Mouse (Mus musculus) layer of hippocampus, adult 8-10 months (tissue): Measurements from ENCODE around the gene Irf9. TPM values are rescaled to one million over a fixed set of nuclear protein-coding genes. Genes with fewer than 3 reads are reported as not detected.

ENCODE experiments used
- DNase-seq, 2 experiments: peaks; one replicate each; pipeline ENCODE4 v3.0.0; 2022; ENCODE audit warnings: low spot score in 2 of 2
- total RNA-seq, 4 experiments: library from RNA; stranded (reverse); gene quantifications; 2 replicates each; pipeline ENCODE4 v1.2.4; 2022

Irf9 gene
- total RNA-seq: 10 to 100 TPM; 15.4 to 19.1 (median 17.9) TPM

DNA sequence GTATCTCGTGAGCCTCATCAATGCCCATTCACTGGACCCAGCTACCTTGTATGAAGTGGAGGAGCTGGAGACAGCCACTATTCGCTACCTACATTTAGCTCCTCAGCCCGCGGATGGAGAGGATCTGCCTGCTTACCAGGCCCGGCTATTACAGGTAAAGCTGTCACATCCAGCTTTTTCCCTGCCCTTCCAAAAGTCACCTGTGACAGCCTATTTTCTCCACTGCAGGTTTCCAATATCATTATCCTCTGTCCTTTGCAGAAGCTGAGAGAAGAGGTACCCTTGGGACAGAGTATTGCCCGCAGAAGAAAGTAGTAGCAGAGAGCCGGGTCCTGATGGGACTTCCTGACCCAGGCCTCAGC is at the start of gene Irf9:
Gene Irf9 (plus strand): TSS at position 301 of the 362 bp plus-strand sequence.
- DNase-seq: no peak

DNA sequence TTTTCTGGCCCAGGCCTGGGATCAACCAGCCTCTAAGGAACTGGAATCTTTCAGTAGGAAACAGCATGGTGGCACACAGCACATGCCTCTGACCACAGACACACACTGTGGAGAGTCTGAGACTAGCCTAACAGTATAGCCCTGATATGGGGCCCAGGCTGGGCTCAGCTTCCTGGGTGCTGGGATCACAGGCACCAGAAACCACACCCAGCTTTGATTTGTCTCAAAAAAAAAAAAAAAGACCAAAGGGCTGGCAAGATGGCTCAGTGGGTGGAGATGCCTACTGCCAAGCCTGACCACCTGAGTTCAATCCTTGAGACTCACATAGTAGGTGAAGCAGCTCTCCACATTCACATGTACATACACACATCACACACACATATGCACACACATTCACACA is 48.7 kb upstream of the Irf9 start:
- DNase-seq: no peak

DNA sequence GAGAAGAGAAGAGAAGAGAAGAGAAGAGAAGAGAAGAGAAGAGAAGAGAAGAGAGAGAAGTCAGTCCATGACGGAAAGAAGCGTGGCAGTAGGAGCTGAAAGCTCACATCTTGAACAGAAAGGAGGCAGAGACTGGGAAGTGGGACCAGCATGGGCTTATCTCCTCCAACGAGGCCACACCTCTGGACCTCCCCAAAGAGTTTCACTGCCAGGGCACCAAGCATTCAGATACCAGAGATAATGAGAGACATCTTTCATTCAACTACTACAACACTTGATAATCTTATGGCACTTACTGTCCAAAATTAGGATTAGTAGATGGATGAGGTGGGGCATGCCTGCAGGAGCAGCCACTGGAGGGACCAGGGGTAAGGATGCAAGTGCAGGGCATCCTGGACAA is 47.6 kb upstream of the Irf9 start:
- DNase-seq: no peak

DNA sequence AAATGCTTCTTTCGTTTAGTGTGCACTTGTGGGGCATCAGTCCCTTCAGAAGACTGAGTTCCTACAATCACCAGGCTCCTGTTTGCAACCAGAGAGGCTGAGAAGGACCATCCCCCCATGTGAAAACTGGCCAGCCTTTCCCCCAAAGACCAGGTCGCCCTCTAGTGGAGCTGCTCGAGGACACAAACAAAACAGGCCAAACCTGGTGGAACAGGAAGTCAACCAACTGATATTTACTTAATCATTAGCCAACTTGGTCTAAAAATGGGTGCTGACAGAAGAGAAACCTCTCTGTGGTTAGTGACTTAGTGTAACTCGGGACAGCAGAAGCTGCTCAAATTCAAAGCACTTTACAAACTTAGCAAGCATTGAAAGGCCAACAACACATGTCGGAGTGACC is 46.4 kb upstream of the Irf9 start:
- DNase-seq: peak; percentile 58 to 67

DNA sequence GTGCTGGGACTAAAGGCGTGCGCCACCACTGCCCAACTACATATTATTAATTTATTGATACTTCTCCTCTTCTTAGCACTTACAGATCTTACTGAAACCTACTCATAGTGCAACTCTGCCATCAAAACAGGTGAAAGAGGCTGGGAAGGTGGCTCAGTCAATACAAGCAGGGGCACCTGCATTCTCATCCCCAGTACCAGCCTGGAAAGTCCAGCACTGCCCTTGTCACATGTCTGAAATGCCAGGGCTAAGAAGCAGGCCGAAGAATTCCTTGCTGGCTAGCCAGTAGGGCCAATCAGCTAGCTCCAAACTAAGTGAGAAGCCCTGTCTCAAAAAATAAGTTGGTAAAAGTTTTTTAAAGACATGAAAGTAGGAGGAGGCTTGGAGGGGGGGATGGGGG is 45.8 kb upstream of the Irf9 start:
- no peak for DNase-seq

DNA sequence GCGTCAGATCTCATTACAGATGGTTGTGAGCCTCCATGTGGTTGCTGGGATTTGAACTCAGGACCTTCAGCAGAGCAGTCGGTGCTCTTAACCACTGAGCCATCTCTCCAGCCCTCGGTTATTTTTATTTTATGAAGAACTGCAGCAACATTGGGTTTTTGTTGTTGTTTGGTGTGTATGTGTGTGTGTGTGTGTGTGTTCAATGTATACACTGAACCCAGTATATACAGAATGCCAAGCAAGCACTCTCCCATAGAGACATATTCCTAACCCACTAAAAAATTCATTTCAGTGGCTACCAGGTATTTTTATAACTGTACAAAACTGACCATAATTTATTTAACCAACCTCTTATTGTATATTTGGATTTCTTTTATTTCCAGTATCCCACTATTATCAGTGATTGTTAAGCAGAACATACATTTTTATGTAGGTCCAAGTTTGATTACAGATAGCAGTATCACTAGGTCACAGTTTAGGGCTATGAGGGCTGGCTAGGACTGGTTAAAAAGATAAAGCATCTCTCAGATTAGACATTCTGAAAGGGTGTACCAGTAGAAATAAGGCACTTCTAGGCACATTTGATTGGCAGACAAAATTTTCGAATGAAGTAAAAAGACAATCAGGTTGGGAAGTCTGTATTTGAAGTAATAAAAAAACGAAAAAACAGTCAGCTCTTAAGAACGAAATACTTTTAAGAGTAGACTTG is 44.5 kb upstream of the Irf9 start:
- DNase-seq: no peak

DNA sequence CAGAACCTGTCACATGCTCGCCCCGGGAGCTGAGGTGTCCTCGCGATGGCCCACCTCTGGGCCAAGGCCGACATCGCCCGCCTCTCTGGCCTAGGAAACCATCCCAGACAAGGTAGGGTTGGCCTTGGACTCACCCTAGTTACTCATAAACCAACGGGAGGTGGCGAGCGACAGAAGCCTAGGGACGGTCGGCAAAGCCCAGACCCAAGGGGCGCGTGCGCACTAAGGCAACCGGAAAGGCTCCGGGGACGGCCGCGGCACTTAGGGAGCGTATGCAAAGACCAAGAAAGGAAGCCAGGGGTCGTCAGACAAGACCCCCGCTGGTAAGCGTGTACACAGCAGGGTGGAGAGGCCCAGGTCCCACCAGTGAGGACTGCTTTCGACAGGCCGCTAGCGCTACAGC is 43.6 kb upstream of the Irf9 start, which contains the start of gene Dcaf11:
Gene Dcaf11 (plus strand): TSS at position 208 of the 403 bp plus-strand sequence.
- peak; percentile 86 to 87 for DNase-seq

DNA sequence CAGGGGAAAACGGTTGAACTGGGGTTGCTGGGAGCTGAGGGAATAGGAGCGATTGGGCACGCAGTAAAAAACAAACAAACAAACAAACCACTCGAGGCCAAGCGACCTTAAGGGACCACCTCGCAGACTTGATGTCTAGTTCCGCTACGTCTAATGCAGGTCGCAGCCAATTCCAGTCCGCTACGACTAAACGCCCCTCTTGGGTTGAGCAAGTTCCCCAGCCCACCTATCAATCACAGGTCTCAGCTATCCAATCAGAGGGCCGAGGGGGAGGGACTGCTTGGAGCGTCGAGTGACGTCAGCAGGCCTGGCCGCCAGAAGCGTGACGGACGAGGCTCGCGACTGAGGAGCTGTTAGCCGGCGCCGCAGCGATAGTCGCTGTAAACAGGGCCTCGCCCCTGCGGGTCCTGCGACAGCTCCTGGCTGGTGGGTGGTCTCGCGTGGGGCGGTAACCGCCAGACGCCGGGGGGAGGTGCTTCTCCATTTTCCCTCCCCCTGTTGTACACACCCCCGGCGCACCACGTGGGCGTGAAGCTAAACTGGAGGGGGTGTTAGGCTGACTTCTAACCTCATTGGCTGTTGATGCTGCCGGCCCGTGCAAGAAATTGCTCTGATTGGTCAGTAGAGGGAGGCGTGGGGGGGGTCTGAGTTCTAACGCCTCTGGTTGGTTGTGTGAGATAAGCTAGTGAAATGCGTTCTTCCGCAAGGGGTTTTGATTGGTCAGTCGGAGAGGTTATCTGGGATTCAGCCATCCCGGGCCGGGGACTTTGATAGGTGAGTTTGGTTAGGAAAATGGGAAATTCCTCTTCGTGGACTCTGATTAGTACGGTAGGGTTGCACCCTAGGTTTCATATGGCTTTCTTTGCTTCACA is 42.9 kb upstream of the Irf9 start, which contains the start of gene A730061H03Rik:
Gene A730061H03Rik (minus strand): TSS at position 205 of the 872 bp plus-strand sequence.
- DNase-seq: peak; percentile 98 to 99

DNA sequence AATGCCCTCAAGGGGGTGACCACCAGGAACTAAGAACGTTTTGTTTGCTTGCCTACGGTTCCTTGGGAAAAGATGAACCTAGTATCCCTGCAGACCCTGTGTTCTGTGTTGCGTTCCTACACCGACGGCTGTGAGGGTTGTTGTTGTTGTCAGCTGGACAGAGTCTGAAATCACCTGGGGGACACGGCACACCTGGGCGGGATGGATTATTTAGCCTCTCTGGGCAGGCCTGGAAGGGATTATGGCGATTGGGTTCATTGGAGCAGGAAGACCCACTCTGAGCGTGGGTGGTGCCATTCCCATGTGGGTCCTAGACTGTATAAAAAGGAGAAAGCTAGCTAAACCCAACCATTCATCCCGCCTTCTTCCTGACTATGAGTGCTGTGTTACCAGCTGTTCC is 41.5 kb upstream of the Irf9 start:
- no peak for DNase-seq

DNA sequence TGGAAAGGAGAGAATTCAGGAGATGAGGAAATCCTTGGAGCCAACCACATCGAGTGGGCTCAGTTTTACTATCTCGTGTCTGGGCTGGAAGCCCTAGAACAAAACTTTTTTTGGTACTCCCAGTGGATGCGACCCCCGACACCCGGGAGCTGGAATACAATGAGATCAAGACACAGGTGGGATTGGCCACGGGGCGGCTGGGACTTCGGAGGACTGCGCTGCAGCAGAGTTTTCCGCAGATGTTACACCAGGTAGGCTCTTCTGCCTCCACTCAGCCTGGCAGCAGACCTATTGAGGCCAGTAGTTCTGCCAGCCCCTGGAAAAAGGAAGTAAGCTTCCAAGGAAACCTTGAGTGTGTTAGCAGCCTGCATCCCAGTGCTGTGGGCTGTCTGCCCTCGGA is 40.1 kb upstream of the Irf9 start:
- no peak for DNase-seq

DNA sequence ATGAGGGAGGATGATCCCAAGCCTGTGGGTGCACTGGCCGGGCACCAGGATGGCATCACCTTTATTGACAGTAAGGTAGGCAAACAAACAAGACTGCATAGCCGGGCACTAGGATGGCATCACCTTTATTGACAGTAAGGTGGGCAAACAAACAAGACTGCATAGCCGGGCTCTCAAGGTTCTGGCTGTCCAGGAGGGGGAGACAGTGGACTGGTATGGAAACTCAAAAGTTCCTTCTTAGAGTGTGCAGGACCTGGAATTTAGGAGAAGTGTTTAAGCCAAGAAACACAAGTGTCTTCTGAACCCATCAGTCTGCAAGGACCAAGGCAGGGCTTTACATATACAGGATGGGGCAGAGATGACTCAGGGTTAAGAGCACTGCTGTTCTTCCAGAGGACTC is 37.6 kb upstream of the Irf9 start:
- no peak for DNase-seq

DNA sequence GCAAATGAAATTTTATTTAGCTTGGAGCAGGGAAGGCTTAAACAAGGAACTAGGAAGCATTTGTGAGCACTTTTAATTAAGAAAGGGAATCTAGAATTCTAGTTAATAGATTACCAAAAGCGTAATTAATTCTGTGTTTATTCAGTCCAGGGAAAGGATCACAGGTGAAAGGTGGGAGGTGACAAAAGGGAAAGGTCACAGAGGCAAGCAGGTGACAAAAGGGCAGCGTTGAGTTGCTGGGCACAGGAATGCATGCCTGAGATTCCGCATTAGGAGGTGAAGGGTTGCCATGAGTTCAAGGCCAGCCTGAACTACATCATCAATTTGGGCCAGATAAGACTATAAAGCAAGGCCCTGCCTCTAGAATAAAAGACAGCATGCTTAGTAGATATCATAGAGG is 35.9 kb upstream of the Irf9 start:
- DNase-seq: no peak

DNA sequence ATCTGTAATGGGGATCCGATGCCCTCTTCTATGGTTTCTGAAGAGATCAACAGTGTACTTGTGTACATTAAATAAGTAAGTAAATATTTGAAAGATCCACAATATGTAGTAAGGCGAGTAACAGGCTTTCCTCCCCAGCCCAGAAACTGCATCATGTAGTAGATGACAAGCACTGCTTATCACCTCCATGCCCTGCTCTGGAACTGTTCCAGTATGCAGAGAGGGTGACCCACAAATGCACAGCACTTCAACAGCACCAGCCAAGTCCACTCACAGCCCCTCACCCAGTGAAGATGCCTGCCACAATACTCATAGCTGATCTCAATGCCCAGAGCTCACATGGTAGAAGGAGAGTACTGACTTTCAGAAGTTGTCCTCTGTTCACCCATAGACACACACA is 32.8 kb upstream of the Irf9 start:
- DNase-seq: no peak

DNA sequence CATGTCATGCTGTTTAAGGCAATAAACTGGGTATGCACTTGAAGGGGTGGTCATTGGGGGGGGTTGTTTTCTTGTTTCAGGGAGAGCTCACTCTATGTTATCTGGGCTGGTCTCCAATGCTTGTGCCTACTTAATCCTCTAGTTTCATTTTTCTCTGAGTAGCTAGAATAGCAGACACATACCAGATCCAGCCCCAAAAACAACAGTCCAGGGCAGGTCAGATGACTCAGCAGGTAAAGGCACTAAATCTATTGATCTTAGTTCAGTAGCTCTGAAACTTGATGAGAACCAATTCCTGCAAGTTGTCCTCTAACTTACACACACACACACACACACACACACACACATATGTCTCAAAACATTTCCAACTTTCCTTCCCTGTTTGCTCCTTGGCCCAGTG is 31.6 kb upstream of the Irf9 start:
- no peak for DNase-seq

DNA sequence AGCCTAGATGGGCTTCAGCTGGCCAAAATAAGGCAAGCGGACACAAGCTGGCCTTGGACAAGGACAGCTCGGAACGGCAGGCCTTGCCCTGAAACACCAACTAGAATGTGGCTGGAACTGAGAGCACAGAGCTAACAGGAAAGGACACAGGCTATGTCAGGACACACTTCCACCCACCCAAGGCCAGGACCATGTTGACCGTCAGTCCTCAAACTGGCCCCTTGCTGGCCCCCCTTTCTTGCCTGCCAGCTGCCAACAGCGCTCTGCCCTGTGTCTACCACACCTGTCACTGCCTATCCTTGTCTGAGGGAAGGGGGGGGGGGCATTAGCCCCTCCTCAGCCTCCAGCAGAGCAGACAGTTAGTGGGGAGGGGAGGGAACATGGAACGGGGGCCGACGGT is 28.1 kb upstream of the Irf9 start, which contains the start of gene Fitm1:
Gene Fitm1 (plus strand): TSS at position 316 of the 400 bp plus-strand sequence.
- DNase-seq: no peak

DNA sequence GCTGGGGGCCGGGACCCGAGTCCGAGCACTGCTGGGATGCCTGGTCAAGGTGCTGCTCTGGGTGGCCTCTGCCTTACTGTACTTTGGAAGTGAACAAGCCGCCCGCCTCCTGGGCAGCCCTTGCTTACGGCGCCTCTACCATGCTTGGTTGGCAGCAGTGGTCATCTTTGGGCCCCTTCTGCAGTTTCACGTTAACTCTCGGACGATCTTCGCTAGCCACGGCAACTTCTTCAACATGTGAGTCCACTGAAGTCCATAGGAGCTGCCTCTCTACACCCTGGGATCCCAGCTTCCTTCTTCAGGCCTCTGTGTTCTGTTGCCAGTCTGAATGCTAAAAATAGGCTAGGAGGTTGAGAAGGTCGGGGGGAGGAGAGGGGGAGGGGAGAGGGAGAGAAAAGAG is 27.7 kb upstream of the Irf9 start:
- DNase-seq: no peak

DNA sequence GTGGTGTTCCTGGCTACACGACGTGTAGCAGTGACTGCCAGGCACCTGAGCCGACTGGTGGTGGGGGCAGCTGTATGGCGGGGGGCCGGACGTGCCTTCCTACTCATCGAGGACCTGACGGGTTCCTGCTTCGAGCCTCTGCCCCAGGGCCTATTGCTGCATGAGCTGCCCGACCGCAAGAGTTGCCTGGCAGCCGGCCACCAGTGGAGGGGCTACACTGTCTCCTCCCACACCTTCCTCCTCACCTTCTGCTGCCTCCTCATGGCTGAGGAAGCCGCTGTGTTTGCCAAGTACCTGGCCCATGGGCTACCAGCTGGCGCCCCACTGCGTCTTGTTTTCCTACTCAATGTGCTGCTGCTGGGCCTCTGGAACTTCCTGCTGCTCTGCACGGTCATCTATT is 27.0 kb upstream of the Irf9 start:
- peak; percentile 52 to 55 for DNase-seq

DNA sequence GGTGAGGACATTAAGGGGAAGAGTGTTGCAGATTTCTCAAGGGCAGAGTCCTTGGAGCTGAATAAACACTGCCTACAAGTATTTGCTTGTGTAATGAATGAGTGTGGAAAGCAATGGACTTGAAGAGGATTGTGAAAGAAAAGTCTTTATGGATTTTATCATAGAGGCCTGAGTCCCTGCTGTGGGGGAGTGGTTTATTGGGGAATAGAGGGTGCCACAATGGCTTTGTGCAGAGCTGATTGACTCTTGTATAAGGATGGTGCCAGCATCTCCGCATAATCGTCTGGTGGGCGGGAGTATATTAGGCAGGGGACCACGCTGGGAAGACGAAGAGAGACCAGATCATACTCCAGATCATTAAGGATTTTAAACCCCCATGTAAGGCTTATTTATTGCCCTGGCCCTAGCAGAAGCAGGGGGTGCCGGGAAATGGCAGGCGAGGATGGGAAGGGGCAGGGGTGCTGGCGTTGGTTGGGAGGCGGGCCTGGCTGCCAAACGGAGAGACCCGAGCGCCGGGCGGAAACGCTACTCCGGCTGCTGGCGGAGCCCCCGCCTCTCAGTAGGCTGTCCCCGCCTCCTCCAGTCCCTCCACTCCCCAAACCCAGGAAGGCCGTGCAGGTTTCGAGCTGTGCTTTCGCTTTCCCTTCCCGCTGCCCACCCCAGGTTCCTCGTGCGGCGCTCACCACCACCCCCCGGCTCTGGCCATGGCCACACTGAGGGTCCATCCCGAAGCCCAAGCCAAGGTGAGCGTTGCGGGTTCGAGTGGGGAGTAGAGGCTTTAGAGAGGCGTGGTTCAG is 25.3 kb upstream of the Irf9 start, which contains the start of gene Psme1:
Gene Psme1 (plus strand): TSS at position 253 of the 797 bp plus-strand sequence.
- peak; percentile 54 to 62 for DNase-seq

DNA sequence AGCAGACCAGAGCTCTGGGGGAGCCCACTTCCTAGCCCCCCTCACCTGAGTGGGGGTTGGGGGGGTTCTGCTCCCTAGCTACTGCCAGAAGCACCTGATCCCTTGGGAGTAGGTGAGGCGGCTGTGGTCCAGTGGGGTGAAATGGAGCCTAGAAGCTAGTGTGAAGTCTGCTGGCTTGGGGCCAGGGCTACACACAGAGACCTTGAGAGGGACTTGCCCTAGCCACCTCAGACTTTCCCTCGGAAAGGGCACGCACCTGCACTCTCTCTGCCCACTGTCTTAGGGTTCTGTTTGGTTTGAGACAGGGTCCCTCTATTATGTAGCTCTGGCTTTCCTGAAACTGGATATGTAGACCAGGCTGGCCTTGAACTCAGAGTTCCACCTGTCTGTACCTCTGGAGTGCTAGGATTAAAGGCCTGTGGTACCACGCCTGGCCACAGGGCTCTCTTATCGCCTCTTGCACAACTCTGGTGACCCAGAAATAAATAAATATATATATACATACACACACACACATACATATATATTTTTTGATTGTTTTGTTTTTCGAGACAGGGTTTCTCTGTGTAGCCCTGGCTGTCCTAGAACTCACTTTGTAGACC is 24.6 kb upstream of the Irf9 start:
- peak in 1 of 2 experiments; percentile 36 for DNase-seq

DNA sequence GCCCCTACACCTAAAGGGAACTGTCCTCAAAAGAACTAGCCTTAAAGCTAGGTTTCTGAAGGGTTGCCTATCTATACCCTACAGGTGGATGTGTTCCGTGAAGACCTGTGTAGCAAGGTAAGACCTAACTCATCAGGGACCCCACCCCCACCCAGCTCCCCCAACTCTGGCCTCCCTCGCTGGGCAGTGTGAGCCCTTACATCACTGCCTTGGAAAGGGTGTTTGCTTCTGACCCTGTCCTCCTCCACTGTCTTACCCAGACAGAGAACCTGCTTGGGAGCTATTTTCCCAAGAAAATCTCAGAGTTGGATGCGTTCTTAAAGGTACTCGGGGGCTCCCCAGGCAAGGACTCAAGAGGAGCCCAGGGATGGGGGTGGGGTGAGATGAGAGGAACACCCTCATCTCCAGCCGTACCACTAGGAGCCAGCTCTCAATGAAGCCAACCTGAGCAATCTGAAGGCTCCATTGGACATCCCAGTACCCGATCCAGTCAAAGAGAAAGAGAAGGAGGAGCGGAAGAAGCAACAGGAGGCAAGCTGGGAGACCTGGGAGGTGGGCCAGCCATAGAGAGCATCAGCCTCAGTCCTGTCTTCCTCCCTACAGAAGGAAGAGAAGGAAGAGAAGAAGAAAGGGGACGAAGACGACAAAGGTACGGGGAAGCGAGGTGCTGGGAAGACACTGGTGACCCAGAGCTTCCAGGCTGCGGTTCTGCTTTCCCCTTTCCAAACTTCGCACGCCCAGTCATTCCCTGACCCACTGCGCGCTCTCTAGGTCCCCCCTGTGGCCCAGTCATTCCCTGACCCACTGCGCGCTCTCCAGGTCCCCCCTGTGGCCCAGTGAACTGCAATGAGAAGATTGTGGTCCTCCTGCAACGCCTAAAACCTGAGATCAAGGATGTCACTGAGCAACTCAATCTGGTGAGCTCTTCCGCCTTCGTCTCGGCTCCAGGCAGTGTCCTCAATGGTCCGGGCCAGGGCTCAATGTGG is 23.6 kb upstream of the Irf9 start:
- no peak for DNase-seq
